Mouse (Mus musculus) gonadal fat pad, adult 2 months (tissue): ENCODE data around the gene Ostc. TPM values are rescaled to one million over a fixed set of nuclear protein-coding genes. Genes with fewer than 3 reads are reported as not detected.

Experiments
- DNase-seq: peaks from one replicate; pipeline ENCODE4 v3.0.0-alpha.2; 2012; ENCODE audit warnings: low read depth
- polyA plus RNA-seq: library from polyadenylated mRNA; depleted of rRNA; stranded (reverse); fragments of >200 nt; gene quantifications from 2 replicates; pipeline ENCODE4 v1.2.3, GENCODE M21; 2012

Ostc gene
- polyA plus RNA-seq, 1 experiment, result 80.5 TPM

DNA sequence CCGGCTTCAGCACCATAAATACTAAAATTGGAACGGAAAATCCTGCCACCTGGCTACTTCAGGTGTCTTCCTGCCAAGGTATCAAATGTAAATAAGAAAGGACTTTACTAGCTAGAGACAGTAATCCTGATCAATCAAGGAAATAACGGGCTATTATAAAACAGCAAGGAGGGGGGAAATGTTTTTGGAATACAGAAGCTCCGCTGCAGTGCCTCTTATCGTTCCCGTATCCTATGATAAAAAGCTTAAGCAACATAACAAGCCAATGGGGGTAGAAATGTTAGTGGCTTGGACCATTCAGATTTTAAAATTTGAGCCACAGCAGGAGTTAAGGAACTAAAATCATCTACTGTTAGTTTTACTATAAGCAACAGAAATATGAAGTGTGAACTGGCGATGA is 859 bp upstream of the Ostc start:
- no peak for DNase-seq

GRCm38 (mm10) chr3:130708529-130708928 is 715 bp downstream of the Ostc start:
- DNase-seq, result no peak

DNA sequence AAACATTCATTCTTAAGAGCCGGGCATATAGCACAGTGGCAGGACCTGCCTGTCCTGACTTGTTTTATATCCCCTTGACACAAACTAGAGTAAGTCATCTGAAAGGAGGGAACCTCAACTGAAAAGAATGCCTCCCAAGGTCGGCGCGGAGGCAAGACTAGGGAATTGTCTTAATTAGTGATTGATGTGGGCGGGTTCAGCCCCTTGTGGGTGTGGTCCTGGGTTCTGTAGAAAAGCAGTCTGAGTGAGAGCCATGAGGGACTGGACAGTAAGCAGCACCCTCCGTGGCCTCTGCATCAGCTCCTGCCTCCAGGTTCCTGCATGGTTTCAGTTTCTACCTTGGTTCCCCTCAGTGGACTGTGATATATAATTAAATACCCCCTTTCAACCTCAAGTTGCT is 7.0 kb downstream of the Ostc start:
- DNase-seq, result no peak

- DNase-seq, result no peak
Measured at GRCm38 (mm10) chr3:130697622-130698021, 11.6 kb downstream of the Ostc start.

DNA sequence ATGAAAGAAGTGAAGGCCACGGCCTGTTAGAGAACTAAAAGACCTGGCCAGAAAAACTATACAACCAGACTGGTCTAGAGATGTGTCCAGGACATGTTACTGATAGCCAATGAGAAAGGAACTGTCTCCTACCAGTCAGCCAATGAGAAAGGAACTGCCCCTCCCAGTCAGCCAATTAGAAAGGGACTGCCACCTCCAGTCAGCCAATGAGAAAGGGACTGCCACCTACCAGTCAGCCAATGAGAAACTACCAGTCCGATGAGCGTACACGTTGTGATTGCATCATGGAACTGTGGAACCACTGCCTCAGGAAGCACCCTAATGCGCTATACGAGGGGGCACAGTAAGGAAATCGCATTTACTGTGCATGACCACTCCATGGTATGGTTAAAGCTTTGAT is 14.5 kb downstream of the Ostc start:
- no peak for DNase-seq

DNA sequence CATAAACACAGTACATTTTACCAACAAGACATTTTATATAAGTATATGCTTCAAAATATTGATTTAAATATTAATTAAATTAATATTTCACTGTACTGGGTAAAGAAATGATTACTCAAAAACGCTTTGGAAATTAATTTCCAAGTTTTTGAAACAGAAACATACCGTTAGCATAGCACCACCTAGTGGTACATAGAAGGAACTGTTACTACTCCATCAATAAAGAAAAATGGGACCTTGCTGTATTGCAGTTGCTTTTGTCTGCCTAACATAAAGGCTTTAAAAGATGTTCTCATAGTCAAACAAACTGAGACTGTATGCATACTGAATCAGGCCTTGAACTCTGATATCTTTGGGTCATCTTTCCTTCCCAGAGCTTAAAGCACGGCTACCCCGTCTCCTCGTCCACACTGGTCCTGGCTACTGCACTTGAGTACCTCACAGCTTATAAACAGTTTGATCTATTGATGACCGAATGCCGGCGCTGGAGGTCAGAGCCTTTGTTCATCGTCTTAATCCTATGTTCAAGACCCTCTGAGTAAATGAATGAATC is 15.1 kb downstream of the Ostc start:
- no peak for DNase-seq

DNA sequence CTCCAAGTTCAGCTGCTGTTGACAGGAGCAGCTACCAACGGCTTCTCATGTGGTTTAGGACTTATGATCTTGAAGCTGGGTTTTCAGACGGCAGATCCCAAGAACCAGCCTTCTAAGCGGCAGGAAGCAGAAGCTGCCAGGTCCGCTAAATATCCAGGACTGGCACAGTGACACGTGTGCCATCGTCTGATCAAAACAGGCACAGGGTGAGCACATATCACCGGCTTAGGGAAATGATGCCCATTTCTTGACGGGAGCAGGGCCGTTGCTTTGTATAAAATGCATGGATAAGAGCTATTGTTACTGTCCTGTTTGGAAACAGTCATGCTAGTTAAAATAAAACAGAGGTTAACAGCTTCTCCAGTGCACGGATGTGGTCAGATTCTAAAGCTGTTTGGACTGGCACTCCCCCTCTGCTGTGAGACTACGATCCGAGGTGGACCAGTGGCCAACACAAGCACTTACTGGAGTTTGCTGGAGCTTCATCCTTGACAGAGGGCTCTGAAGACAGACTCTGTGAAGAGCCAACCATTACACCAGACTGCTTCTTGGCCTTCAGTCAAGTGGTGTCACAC is 17.6 kb downstream of the Ostc start:
- no peak for DNase-seq

GRCm38 (mm10) chr3:130690834-130691595 is 18.2 kb downstream of the Ostc start:
- no peak for DNase-seq

DNA sequence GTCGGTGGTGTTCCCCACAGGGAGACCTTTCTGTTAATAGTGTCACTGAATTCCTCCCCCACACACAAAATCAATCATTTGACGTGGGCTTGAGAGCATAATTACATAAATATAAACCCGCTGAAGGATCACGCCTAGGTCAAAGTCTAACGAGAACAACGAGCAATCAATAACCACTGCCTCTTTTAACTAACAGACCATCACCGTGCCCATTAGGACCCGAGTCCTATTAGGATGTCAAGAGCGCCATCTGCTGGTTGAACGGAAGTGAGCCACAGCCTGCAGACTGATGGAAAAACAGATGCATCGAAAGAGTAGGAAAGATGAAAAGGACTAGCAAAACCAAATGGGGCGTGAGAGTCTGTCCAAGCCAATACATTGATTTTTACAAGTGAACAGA is 19.6 kb downstream of the Ostc start:
- DNase-seq, result no peak

DNA sequence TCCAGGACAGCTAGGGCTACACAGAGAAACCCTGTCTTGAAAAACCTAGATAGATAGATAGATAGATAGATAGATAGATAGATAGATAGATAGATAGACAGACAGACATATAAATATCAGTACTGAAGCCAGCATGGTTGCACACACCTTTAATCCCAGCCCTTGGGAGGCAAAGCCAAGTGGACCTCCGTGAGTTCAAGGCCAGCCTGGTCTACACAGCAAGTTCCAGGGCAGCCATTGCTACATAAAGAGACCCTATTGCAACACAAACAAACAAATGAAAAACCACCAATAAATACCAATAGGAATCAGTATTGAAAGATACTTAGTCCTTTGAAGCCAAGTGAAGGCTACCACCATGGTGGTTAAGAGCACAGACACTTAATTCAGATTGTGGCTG is 22.2 kb downstream of the Ostc start:
- no peak for DNase-seq

DNA sequence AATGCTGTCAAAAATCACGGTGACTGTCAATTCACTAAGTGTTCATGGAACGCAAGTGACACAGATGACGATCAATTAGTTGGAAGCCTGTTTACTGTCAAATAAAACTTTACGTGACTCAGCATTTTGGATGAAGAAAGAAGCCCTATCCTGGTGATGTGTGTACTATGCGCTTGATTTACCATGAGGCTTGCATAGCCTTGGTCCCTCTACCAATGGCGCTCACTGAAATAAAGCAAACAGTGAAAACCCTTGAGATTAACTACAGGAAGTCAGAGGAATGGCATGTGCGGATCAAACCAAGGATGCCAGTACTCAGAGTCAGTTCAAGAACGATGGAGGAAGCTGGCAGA is 24.3 kb downstream of the Ostc start:
- DNase-seq, result no peak

- DNase-seq, result no peak
Measured at GRCm38 (mm10) chr3:130684276-130685013, 24.8 kb downstream of the Ostc start.

DNA sequence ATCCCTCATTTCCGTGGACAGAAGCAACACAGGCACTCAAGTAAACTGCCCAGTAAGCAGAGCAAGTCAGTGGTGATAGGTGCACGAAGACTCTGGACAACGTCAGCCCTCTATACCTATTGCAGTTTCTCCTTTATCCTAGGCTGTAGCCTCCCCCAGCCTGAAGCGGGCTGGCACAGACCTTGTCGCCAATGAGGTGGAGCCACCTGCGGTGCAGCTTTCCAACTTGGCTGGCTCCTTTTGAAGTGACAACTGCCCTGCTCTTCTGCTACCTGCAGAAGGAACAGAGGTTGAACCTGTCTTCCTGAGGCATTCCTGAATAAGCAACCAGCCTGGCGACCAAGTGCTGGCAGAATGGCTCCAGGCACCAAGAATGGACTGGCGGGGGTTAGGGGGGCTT is 25.4 kb downstream of the Ostc start:
- DNase-seq, result no peak

DNA sequence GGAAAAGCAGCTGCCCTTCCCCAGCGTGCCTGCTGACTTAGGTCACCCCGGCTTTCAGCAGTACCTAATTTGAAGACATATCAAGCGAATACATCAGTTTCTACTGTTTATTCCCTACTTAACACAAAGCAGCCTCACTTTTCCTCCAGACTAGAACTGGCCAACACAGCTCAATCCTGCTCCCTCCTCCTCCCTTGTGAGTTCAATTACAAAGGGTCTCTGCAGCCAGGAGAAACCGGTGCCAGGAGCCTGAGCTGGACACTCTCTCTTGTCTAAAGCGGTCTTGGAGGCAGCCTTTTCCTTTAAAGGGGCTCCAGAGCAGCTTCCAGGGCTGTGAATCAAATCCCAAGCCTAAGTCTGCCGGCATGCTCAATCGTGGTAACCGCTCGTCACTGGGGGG is 27.1 kb downstream of the Ostc start:
- no peak for DNase-seq

DNA sequence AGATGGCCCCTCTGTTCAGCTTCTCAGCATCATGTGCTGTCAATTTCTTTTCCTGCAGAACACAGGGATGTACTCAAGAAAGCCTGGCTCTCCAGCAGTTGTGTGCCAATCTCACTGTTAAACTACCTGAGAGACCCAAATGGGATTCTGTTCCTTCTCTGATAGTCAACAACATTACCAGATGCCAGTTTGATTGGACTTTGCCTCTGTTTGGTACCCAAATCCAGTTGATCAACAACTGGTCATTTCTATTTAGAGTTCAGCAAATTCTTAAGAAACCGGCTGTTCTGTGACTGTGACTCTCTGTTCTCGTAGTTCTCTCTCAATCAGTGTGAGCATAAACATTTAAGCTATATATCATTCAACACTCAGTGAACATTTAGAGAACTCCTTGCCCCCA is 28.0 kb downstream of the Ostc start:
- DNase-seq, result no peak

- DNase-seq, result no peak
Measured at GRCm38 (mm10) chr3:130677671-130678460, 31.4 kb downstream of the Ostc start.

DNA sequence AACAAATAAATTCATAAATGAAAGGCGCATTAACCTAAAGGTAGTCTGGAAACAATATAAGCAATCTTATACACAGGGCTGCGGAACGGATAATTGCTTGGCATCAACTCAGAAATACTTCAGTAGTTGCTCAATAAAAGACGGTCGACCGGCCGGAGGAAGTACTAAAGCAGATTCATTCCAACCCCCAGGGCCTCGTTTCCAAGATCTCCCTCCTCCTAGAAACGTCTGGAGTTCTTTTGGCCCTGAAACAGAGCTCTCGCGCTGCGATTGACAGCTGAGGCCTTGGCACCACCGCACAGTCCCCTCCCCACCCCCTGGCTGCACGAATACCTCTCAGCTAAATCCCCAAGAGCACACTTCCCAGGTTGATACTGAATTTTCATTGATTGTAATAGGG is 38.0 kb downstream of the Ostc start:
- no peak for DNase-seq

DNA sequence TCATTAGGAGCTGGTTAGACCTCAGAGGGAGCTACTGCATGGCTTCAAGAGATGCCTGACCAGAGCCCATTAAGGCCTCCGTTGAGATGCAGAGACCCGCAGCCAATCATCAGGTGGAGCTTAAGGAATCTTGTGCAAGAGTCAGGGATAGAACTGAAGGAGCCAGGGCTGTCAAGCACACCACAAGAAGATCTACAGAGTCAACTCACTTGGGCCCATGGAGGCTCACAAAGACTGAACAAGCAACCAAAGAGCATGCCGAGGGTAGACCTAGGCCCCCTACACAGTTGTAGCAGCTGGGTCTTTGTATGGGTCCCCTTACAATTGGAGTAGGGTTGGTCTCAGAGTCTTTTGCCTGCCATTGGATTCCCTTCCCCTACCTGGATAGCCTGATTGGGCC is 46.7 kb downstream of the Ostc start:
- DNase-seq, result no peak

- no peak for DNase-seq
Measured at GRCm38 (mm10) chr3:130660619-130661018, 48.6 kb downstream of the Ostc start.

DNA sequence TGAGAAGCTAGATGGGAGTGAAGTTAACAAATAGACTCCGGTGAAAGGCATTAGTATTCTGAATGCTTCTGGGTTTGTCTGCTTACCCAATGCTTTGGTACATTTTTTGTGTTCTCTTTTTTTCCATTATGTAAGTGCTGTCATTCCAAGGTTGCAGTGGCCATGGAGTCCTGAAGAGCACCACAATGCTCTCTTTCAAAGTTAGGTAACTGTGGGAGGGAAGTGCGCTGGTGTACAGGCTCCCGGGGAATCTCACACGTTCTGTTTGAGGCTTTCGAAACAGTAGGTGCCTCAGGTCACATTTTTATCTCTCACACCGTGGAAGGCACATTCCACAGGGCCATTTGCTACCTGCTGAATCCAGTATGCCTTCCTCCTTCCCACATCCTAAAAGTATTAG is 59.7 kb downstream of the Ostc start:
- no peak for DNase-seq

GRCm38 (mm10) chr3:130646110-130646810 is 63.0 kb downstream of the Ostc start:
- DNase-seq, result no peak
